Mouse (Mus musculus): ENCODE results near the gene Myoz2. TPM values are rescaled to one million over a fixed set of nuclear protein-coding genes. Genes with fewer than 3 reads are reported as not detected.

The Myoz2 gene
- polyA plus RNA-seq, 1 experiment = not detected

GRCm38 (mm10) chr3:123065466-123065865, 30.7 kb upstream of the Myoz2 start:
- Histone ChIP-seq H3K27ac (ENCODE audit: insufficient read depth, low read depth, low read length) (no peak overlapping the region), H3K4me1 (ENCODE audit: control insufficient read depth, insufficient read depth, low read length) (peaks cover 12% of the 10 kb centered on the region), H3K4me3 (ENCODE audit: insufficient read depth, low read length) (no peak overlapping the region)
- no peak for TF ChIP-seq POLR2A (IDR thresholded peaks at IDR 0.05; ENCODE audit: borderline replicate concordance, low read depth, low read length)
- no peak for TF ChIP-seq CTCF (IDR thresholded peaks at IDR 0.05; ENCODE audit: low read depth, low read length)

- Histone ChIP-seq H3K4me1 (ENCODE audit: control insufficient read depth, insufficient read depth, low read length) (peaks cover 12% of the 10 kb centered on the region), H3K4me3 (ENCODE audit: insufficient read depth, low read length) (no peak overlapping the region), H3K27ac (ENCODE audit: insufficient read depth, low read depth, low read length) (no peak overlapping the region)
- no peak for TF ChIP-seq CTCF (IDR thresholded peaks at IDR 0.05; ENCODE audit: low read depth, low read length)
- TF ChIP-seq POLR2A (IDR thresholded peaks at IDR 0.05; ENCODE audit: borderline replicate concordance, low read depth, low read length) = no peak
Measured at GRCm38 (mm10) chr3:123064186-123064585, 29.4 kb upstream of the Myoz2 start.

GRCm38 (mm10) chr3:123061931-123062330, 27.1 kb upstream of the Myoz2 start:
- H3K4me3 ChIP-seq (ENCODE audit: insufficient read depth, low read length) = no peak overlapping the region
- peaks cover 12% of the 10 kb centered on the region for H3K4me1 ChIP-seq (ENCODE audit: control insufficient read depth, insufficient read depth, low read length)
- no peak overlapping the region for H3K27ac ChIP-seq (ENCODE audit: insufficient read depth, low read depth, low read length)
- no peak for TF ChIP-seq POLR2A (IDR thresholded peaks at IDR 0.05; ENCODE audit: borderline replicate concordance, low read depth, low read length)
- no peak for TF ChIP-seq CTCF (IDR thresholded peaks at IDR 0.05; ENCODE audit: low read depth, low read length)

- TF ChIP-seq CTCF (IDR thresholded peaks at IDR 0.05; ENCODE audit: low read depth, low read length) (no peak), POLR2A (IDR thresholded peaks at IDR 0.05; ENCODE audit: borderline replicate concordance, low read depth, low read length) (no peak)
- H3K27ac ChIP-seq (ENCODE audit: insufficient read depth, low read depth, low read length) = no peak overlapping the region
- no peak overlapping the region for H3K4me3 ChIP-seq (ENCODE audit: insufficient read depth, low read length)
- peaks cover 9% of the 10 kb centered on the region for H3K4me1 ChIP-seq (ENCODE audit: control insufficient read depth, insufficient read depth, low read length)
Measured at GRCm38 (mm10) chr3:123058832-123059231, 24.0 kb upstream of the Myoz2 start.

GRCm38 (mm10) chr3:123054178-123054577, 19.4 kb upstream of the Myoz2 start:
- Histone ChIP-seq H3K4me3 (ENCODE audit: insufficient read depth, low read length) (no peak overlapping the region), H3K27ac (ENCODE audit: insufficient read depth, low read depth, low read length) (no peak overlapping the region), H3K4me1 (ENCODE audit: control insufficient read depth, insufficient read depth, low read length) (peaks cover 15% of the 10 kb centered on the region)
- TF ChIP-seq CTCF (IDR thresholded peaks at IDR 0.05; ENCODE audit: low read depth, low read length) = no peak
- TF ChIP-seq POLR2A (IDR thresholded peaks at IDR 0.05; ENCODE audit: borderline replicate concordance, low read depth, low read length) = no peak

GRCm38 (mm10) chr3:123053192-123053938, 18.6 kb upstream of the Myoz2 start:
- TF ChIP-seq CTCF (IDR thresholded peaks at IDR 0.05; ENCODE audit: low read depth, low read length) (no peak), POLR2A (IDR thresholded peaks at IDR 0.05; ENCODE audit: borderline replicate concordance, low read depth, low read length) (no peak)
- peaks cover 15% of the 10 kb centered on the region for H3K4me1 ChIP-seq (ENCODE audit: control insufficient read depth, insufficient read depth, low read length)
- H3K27ac ChIP-seq (ENCODE audit: insufficient read depth, low read depth, low read length) = no peak overlapping the region
- no peak overlapping the region for H3K4me3 ChIP-seq (ENCODE audit: insufficient read depth, low read length)

- Histone ChIP-seq H3K27ac (ENCODE audit: insufficient read depth, low read depth, low read length) (no peak overlapping the region), H3K4me1 (ENCODE audit: control insufficient read depth, insufficient read depth, low read length) (peaks cover 2% of the 10 kb centered on the region; the same call in 1 of the 2 replicates), H3K4me3 (ENCODE audit: insufficient read depth, low read length) (no peak overlapping the region)
- no peak for TF ChIP-seq POLR2A (IDR thresholded peaks at IDR 0.05; ENCODE audit: borderline replicate concordance, low read depth, low read length)
- TF ChIP-seq CTCF (IDR thresholded peaks at IDR 0.05; ENCODE audit: low read depth, low read length) = no peak
Measured at GRCm38 (mm10) chr3:123042308-123042707, 7.5 kb upstream of the Myoz2 start.

- H3K4me1 ChIP-seq (ENCODE audit: control insufficient read depth, insufficient read depth, low read length) = no peaks in the 10 kb centered on the region
- TF ChIP-seq POLR2A (IDR thresholded peaks at IDR 0.05; ENCODE audit: borderline replicate concordance, low read depth, low read length) (no peak), CTCF (IDR thresholded peaks at IDR 0.05; ENCODE audit: low read depth, low read length) (no peak)
- no peak overlapping the region for H3K27ac ChIP-seq (ENCODE audit: insufficient read depth, low read depth, low read length)
- no peak overlapping the region for H3K4me3 ChIP-seq (ENCODE audit: insufficient read depth, low read length)
Measured at GRCm38 (mm10) chr3:123033804-123034203, 1.0 kb downstream of the Myoz2 start.

GRCm38 (mm10) chr3:123025634-123026033, 9.2 kb downstream of the Myoz2 start:
- no peak for TF ChIP-seq POLR2A (IDR thresholded peaks at IDR 0.05; ENCODE audit: borderline replicate concordance, low read depth, low read length)
- TF ChIP-seq CTCF (IDR thresholded peaks at IDR 0.05; ENCODE audit: low read depth, low read length) = no peak
- Histone ChIP-seq H3K4me3 (ENCODE audit: insufficient read depth, low read length) (no peak overlapping the region), H3K27ac (ENCODE audit: insufficient read depth, low read depth, low read length) (no peak overlapping the region), H3K4me1 (ENCODE audit: control insufficient read depth, insufficient read depth, low read length) (peaks cover 2% of the 10 kb centered on the region)

GRCm38 (mm10) chr3:123024496-123025234, 10.2 kb downstream of the Myoz2 start:
- peaks cover 10% of the 10 kb centered on the region for H3K4me1 ChIP-seq (ENCODE audit: control insufficient read depth, insufficient read depth, low read length)
- no peak overlapping the region for H3K27ac ChIP-seq (ENCODE audit: insufficient read depth, low read depth, low read length)
- TF ChIP-seq CTCF (IDR thresholded peaks at IDR 0.05; ENCODE audit: low read depth, low read length) = no peak
- TF ChIP-seq POLR2A (IDR thresholded peaks at IDR 0.05; ENCODE audit: borderline replicate concordance, low read depth, low read length) = no peak
- no peak overlapping the region for H3K4me3 ChIP-seq (ENCODE audit: insufficient read depth, low read length)

Data from bone marrow macrophage, adult 2 months (primary cell).